Mouse (Mus musculus) spleen, postnatal 14 days (tissue): ENCODE measurements around the gene Dcaf6.
"Not testable (repeated sequence)": the region's sequence is repeated elsewhere in the genome, so short reads cannot be mapped to it uniquely, and the experiment has no call there.

Experiments
- DNase-seq, 2 experiments: peaks; one replicate each; pipeline ENCODE4 v3.0.0; 2021 to 2022; ENCODE audit warnings: low spot score in 2 of 2

The Dcaf6 gene

GRCm38 (mm10) chr1:165421357-165421915 lies 38.8 kb downstream of the Dcaf6 start:
- no peak for DNase-seq

- no peak for DNase-seq
Observed at GRCm38 (mm10) chr1:165396401-165396805, 63.9 kb downstream of the Dcaf6 start.

GRCm38 (mm10) chr1:165395940-165396339 lies 64.3 kb downstream of the Dcaf6 start:
- DNase-seq, result no peak

DNA sequence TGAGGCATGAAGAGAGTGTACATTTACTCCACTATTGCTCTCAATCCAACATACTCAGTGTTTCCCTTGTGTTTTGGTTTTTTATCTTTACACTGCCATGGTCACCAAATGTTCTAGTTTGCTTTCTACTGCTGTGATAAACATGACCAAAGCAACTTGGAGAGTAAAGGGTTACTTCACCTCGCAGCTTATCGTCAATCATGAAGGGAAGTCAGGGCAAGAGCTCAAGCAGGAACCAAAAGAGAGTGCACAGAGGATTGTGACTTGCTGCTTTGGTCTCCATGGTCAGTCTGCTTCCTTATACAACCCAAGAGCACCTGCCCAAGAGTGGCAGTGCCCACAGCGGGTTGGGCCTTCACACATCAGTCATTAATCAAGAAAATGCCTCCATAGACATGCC lies 65.4 kb downstream of the Dcaf6 start:
- DNase-seq, result no peak

- no peak for DNase-seq
Observed at GRCm38 (mm10) chr1:165393033-165393432, 67.2 kb downstream of the Dcaf6 start.

- no peak for DNase-seq
Observed at GRCm38 (mm10) chr1:165388716-165389115, 71.6 kb downstream of the Dcaf6 start.

- no peak for DNase-seq
Observed at GRCm38 (mm10) chr1:165386525-165386923, 73.8 kb downstream of the Dcaf6 start.

DNA sequence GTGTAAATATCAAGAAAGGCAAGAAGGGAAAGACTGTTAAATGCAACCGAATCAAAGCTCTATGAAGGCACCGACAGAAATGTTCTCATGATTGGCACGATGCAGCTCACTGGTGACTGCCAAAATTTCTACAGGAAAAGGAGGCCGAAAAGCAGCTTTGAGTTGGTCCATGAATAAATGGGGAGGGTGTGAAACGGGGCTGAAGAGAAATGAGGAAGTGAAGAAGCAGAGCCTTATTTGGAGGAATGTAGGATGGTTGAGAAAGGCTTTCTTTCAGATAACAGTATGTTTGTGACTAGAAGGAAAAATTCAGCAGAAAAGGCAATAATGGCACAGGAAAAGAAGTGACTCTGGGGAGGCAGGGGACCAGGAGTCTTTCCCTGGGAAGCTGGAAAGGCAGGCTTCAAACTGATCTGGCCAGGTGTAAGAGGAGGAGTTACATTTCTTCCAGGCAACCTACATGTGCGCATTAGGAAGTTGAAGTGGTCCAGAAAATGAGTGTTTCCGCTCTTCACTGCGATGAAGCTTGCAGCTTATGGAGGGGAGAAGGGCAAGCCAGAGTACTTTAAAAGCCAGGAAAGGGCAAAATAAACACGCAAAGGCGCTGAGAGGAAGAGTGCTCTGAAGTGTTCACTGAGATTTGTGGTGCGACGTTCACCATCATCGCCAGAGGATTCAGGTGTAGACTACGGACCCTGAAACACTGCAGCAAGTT lies 74.3 kb downstream of the Dcaf6 start:
- no peak for DNase-seq

DNA sequence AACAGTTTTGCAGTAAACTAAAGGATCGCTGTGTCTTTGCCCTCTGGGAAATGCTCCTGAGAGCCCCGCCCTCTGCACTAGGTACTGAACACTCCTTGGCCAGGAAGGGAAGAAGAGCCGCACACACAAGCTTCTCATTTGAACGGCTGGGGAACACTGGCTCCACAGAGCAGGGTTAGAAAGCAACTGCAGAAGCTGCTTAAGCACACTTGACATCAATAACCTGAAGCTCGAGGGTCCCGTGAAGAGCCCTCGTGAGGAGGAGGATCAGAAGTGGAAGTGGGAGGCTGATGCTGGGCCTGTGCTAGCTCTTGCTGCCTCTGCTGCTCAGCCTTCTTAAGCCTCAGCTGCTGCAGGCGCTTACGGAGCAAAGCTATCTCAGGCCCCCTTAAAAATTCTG lies 86.4 kb downstream of the Dcaf6 start:
- DNase-seq, result no peak

- DNase-seq, result no peak
Observed at GRCm38 (mm10) chr1:165370990-165371389, 89.3 kb downstream of the Dcaf6 start.

DNA sequence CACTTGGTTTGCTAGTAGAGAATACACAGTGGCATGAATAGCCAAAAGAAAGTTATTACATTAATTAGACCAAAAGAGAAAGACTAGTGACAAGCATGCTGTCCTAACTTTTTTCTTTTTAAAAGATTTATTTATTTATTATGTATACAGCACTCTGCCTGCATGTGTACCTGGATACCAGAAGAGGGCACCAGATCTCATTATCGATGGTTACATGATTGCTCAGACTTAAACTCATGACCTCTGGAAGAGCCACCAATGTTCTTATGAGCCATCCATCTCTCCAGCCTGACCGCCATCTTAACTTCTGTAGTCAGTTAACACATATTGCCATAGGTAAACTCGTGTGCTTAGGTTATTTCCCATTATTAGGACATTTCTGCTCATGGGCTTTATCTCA lies 95.2 kb downstream of the Dcaf6 start:
- DNase-seq, result no peak

GRCm38 (mm10) chr1:165363271-165363670 lies 97.0 kb downstream of the Dcaf6 start:
- DNase-seq, result no peak

DNA sequence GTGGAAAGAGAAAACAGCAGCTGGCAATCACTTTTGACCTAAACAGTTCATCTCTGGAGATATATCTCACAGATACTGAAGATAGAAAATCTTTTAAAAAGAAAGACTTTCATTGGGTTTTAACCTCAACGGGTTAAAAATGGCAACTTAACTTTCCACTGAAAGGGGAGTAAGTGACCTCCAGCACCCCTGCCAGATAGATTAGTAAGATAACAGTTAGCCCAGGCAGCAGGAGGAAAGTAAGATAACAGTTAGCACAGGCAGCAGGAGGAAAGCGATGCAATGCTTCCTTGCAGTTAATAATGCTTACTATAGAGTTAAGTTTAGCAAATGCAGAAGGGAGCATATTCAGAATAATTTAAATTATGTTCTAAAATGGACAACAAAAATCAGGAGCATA lies 103.9 kb downstream of the Dcaf6 start:
- DNase-seq, result no peak

GRCm38 (mm10) chr1:165348627-165349026 lies 111.6 kb downstream of the Dcaf6 start:
- DNase-seq, result no peak

GRCm38 (mm10) chr1:165344453-165344852 lies 115.8 kb downstream of the Dcaf6 start:
- DNase-seq, result no peak

- no peak for DNase-seq
Observed at GRCm38 (mm10) chr1:165342126-165342525, 118.1 kb downstream of the Dcaf6 start.

GRCm38 (mm10) chr1:165332797-165333196 lies 127.5 kb downstream of the Dcaf6 start:
- no peak for DNase-seq

DNA sequence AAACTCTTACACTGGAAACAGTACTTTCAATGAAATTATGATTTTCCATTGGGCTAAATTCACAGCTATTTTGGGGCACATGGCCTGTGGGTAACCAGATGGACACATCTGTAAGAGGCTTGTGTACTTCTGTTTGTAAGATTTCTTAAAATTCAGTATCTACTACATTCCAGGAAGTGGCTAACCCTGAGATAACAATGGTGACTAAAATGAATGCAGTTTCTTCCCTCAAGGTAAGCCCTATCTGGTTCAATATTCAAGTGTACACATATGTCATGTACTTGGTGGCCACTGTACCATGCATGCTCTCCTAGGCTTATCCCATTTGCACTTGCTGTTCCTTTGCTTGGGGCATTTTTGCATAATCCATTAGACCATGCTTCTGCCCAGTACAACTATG lies 129.4 kb downstream of the Dcaf6 start:
- no peak for DNase-seq

GRCm38 (mm10) chr1:165328384-165329289 lies 131.6 kb downstream of the Dcaf6 start:
- not testable (repeated sequence) for DNase-seq

DNA sequence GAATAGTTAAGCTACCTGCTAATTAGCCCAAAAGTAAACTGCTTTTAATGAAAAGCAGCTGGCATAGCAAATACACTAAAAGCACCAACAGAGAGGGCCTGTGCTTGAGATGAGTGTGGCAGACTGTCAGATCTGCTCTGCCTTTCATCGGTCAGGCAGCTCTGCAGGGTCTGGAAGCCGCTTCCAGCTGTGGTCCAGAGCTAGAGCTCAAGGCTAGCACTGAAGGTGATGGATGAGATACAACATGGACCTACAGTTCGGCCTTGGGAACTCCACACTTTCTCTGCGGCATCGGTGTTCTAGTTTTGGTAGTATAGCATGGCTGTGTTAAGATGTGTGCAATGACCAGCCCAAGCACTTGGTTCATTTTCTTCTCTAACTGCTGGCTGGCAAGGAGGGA lies 132.4 kb downstream of the Dcaf6 start:
- DNase-seq, result no peak

GRCm38 (mm10) chr1:165327370-165327769 lies 132.9 kb downstream of the Dcaf6 start:
- DNase-seq, result no peak

DNA sequence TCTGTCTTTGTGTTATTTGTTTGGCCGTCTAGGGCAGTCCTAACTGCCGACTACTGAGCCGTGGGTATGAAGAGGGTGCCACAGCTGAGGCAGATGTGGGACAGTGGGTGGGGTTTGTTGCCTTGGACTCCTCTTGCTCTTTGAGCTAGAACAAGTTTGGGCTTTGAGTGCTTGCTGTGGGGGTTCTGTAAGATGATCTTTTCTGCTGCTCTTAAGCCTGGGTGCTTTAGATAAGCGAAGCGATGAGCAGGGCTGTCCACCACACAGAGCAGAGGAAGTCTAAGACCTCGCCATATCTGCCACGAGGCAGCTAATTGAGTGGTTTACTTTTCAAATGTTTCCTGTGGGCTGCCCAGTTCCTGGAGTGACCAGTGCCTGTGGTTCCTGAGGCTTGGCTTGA lies 137.3 kb downstream of the Dcaf6 start:
- no peak for DNase-seq

GRCm38 (mm10) chr1:165321891-165322290 lies 138.4 kb downstream of the Dcaf6 start:
- no peak for DNase-seq
